Mouse (Mus musculus): ENCODE measurements around the gene Cers1. TPM values are rescaled to one million over a fixed set of nuclear protein-coding genes. Genes with fewer than 3 reads are reported as not detected.

Gene Cers1
- total and polyA plus RNA-seq, 3 experiments: 2.5 to 5.2 (median 3.8) TPM

DNA sequence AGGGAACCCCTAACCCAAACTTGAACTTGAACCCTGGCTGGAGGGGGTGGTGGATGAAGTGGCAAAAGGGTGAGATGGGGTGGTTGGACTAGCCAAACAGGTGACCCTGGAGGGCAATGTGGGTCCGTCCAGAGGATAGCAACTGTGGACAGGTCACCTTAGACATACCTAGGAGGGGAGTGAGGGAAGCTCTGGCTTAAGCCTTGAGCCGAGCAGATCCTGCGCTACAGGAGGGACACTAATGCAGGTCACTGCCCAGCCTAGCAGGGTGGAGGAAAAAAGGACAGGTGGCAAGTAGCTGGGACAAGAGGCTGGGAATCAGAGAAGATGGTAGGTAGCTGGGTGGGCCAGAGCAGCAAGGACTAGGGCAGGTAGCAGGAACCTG, 36.4 kb downstream of the Cers1 start:
- DNase-seq: no peak

DNA sequence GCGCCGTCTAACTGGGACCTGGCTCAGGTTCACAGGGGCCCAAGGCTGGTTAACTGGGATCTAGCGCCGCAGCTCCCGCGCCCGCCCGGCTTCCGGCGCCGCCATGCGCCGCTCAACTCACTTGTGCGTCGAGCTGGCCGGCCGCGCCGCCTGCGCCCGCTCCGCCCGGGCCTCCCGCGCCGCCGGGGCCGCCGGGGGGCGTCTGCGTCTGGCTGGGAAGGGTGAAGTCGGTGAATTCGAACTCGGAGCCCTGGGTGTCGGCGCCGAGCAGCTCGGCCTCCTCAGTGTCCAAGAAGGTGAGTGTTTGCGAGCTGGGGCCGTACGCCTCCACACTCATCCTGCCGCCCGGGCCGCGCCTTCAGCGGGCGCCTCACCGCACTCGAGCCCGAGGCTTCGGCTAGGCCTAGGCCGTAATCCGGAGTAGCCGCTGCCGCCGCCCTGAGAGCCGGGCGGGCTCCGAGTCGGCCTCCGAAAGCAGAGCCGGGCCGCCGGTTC, 37.1 kb downstream of the Cers1 start:
- DNase-seq: no peak

DNA sequence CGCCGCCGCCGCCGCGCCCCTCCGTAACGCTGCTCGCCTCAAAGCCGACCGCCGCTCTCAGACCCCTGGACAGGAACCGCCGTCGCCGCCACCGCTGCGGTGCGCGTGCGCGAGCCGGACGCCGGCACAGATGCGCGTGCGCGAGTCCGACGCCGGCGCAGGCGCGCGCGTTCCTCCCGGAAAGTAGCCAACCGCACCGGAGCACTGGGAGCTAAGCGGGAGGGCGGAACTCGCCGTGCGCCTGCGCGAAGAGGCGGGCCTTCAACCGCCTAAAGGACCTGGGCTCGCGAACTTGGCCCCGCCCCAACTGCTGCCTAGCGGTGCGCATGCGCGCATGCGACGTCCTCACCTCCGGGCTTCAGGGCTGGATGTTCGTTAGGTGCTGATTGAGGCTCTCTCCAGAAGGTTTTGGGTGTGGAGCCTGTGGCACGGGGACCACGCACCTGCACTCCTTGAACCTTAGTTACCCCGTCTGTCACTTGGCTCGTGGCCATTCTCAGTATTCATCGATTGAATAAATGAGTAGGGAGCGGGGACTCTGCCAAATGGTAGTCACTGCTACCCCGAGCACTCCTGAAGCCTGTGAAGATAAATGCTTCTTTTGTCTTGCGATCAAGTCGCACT, 37.7 kb downstream of the Cers1 start, which contains the start of gene Upf1:
Gene Upf1 (minus strand): TSS at position 85 of the 624 bp plus-strand sequence.
- peak; percentile 99 for DNase-seq

DNA sequence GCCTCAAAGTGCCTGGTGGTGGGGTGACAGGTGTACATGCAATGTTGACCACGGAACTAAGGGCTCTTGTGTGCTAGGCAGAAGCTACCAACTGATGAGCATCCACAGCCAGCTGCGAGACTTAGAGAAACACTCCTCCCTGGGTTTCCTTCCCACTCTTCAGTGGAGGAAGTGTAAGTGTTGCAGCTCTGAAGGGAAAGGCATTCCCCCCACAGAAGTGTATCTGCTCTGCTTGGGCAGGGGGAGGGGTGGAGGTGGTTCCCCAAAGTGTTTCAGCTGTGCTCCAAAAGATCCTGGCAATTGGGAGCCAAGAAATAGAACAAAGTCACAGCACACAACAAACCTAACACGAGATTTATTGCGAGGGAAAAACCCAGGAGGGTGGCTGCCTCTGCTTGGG, 38.4 kb downstream of the Cers1 start:
- DNase-seq: no peak

DNA sequence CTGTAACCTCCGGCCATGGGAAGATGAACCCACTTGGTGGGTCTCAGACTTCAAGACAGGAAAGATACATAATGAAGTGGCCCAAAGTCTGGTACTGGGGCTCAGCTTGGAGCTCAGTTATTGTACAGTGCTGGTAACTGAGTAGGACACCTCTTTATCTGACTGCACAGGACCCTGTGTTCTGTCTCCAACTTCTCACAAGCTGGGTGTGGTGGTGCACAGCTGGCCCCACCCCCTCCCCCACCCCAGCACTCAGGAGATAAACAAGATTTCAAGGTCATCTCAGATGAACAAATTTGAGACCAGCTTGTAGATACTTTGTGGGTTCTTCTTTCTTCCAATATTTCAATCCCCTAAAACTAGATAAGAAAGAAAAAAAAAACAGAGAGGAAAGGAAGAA, 40.5 kb downstream of the Cers1 start:
- DNase-seq: no peak

DNA sequence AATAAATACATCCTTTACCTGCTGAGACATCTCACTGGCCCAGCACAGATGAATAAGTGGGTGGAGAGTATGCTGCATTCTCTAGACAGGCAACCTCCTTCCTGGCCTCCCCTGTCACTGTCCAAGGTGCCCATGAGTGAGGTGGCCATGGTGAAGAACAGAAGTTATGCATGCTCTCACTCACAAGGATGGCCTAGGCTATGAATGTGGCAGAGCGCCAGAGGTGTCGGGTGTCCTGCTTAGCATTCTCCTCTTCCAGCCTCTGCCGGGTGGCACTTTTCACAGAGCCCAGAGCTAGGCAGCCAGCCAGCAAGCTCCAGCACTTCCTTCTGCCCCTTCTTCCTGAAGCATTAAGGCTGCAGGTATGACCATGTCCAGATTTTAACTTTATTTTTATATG, 43.8 kb downstream of the Cers1 start:
- DNase-seq: no peak

DNA sequence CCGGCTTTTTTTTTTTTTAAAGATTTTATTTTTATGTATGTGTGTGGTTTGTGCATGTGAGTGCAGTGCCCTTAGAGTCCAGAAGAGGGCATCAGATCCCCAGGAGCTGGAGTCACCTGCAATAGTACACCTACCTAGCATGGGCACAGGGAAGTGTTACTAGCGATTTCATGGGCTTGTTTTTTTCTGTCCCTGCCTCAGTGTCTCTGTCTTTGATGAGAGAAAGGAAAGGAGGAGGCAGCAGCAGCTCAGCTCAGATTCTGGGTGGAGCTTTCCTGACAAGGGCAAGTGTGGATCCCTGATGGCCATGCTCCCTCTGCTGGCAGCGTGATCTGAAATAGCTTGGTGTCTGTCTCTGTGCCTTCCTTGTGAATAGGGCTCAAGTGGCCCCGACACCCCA, 45.2 kb downstream of the Cers1 start:
- DNase-seq: no peak

DNA sequence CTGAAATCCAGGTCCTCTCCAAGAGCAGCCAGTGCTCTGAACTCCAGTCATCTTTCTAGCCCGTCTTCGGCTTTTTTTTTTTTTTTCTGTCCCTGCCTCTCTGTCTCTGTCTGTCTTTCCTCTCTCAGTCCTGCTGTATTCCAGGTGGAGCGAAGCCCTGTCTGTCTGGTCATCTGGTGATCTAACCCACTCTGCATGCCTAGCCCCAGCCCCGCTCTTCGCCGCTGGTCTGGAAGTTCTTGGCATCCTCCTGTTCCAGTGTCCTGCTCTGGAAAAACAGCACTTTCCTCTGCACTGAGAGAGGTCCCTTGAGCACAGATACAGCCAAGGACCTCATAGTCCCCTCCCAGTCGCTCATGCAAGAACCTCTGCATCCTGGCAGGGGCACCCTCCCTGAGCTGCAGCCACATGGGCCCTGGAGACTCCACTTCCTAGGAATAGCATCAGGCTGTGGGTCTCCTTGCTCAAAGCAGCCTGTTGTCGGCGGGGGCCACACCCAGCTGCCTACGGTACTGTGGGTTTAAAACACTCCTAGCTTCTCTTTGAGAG, 46.0 kb downstream of the Cers1 start:
- no peak for DNase-seq

DNA sequence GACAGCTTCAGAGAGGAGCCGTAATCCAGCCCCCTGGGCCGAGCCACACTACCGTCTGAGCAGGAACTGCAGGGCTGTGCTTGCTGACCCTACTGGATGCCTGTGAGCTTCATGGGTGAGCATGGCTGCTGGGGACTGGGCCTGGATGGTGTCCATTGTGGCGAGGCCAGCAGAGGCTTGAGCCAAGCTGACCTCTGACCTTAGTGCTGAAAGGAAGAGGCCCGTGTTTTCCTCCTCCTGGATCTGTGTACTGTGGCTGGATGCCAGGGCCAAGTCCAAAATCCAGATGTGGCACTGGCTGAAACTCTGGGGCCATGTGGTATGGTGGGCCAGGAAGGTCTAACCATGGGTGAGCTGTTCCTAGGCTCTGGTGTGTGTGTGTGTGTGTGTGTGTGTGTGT, 48.5 kb downstream of the Cers1 start:
- peak; percentile 52 for DNase-seq

DNA sequence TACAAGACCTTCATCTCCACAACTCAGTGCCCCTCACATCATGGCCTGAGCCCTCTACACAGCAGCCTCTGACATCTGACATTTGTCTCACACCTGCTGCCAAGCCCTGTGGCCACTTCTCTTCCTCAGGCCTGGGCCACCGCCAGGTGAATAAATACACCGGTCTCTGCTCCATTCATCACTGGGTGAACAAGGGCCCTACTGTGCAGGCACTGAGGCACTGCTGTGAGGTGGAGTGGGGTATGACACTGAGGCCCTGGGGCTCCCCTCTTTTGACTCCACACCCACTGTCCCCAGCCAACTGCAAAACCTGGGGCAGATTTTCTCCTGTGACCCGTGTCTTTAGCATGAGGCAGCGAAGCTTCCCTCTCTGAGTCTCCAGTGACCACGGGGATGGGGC, 51.0 kb downstream of the Cers1 start:
- DNase-seq: no peak

DNA sequence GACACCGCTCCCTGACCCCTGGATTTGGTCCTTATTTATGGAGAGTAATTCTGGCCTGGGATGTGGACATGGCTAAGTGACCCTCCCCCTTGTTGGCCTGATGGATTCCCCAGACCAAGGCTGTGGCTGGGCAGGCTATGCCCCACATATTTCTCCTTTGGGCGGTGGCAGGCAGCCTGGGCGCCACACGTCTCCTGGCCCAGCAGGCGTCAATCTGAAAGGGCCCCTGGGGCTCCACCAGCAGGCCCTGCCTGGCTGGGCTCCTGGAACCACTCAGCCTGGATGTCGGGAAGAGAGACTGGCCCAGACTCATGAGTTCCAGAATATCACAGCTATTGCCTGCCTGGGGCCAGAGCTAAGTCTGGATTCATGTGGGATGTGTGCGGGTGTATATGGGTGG, 54.9 kb downstream of the Cers1 start:
- DNase-seq: no peak

DNA sequence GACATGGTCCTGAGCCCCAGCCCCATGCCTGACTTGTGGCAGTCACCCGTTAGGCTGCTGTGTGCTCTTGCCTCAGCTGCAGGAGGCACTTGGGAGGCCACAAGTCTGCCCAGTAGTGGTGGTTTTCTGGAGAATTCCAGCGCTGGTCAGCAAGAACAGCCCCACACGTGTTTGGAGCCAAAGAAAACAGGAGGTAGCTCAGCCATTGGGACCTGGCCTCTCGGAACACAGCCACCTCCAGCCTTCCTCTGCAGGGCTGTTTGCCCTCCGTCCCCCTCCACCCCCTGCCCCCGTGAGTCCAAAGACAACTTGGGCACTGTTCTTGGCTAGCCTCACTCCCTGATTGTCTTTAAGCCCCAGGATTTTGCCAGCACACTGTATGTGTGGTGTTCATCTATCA, 56.4 kb downstream of the Cers1 start:
- no peak for DNase-seq

DNA sequence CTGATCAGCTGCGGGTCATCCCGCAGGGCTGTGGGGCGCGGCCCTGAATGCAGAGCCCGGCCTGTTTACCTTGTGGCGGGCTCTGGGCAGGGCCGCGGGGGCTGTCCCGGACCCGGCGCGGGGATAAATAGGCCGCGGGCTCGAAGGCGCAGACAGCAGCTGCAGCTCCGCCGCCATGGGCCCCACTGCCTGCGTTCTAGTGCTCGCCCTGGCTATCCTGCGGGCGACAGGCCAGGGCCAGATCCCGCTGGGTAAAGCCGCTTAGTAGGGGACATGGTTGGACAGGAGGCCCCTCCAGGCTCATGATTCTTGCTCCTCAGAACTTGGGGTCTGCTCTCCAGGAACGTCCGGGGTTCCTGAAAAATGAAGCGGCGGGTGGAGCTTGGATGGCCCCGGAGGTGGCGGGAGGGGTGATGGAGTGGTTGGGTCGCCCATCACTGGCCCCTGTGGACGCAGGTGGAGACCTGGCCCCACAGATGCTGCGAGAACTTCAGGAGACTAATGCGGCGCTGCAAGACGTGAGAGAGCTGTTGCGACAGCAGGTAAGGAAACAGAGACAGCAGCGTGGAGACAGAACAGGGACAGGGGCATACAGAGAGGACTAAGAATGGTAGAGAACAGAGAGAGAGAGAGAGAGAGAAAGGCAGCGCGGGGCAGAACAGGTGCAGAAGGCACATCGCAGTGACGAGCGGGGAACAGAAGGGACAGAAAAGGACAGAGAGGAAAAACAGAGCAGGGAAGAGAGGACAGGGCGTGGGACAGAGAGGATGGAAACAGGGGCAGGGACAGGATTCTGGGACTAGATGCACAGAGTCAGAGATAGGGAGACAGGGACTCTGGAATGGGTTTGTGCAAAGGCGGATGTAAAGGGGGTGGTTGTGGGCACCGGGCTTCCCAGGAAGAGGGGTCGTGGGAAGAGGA, 58.1 kb downstream of the Cers1 start, which contains the start of gene Comp:
Gene Comp (plus strand): TSS at position 162 of the 921 bp plus-strand sequence.
- DNase-seq: no peak

DNA sequence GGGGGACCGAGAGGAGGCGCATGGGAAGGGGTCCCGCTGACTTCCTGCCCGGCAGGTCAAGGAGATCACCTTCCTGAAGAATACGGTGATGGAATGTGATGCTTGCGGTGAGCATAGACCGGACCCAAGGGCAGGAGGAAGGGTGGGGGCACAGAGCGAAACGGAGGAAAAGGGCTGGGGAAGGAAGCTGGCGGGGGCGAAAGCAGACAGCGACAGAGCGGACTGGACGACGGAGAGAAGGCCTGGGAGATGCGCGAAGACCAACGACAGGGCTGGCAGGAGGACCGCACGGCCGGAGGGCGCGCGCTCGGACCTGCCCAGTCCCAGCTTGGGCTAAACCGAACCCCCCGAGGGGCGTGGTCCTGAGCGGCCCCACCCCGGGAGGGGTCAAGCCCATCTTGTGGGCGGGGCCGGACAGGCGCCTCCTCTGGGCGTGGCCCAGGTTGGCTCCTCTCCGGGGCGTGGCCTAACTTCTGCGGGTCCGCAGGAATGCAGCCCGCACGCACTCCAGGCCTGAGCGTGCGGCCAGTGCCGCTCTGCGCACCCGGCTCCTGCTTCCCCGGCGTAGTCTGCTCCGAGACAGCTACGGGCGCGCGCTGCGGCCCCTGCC, 58.8 kb downstream of the Cers1 start:
- DNase-seq: peak; percentile 88

DNA sequence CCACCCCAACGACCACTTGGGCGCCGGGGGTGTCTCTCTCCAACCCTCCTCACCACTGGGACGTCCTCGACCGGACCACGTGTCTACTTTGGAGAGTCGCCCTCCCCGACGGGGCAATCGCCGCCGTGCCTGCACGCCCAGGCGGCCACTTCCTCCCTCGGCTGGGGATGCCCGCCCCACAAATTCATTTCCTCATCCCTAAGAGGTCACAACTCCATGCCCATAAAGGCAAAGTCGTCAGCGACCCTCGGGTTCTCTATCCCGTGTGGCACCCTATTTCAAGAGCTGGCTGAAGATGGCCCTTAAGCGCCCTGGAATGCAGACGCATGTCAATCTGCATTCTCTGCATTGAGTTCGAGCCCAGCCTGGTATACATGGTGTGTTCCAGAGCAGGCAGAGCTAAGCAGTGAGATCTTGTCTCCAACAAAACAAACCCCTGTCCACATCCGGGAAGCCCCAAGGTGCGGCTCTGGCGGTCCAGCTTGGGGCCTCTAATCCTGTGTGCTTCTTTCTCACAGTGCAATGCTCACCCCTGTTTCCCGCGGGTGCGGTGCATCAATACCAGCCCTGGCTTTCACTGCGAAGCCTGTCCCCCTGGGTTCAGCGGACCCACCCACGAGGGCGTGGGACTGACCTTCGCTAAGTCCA, 59.8 kb downstream of the Cers1 start:
- DNase-seq: peak; percentile 21

DNA sequence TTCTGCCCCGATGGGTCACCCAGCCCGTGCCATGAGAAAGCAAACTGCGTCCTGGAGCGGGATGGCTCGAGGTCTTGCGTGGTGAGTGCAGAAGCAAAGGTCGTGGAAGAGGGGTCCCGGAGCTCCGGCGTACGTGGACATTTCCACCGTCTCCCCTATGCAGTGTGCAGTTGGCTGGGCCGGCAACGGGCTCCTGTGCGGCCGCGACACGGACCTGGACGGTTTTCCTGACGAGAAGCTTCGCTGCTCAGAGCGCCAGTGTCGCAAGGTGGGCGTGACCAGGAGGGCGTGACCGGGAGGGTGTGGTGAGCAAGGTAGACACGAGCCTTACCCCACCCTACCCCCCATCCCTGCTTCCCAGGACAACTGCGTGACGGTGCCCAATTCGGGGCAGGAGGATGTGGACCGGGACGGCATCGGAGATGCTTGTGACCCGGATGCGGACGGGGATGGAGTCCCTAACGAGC, 60.7 kb downstream of the Cers1 start:
- DNase-seq: no peak

DNA sequence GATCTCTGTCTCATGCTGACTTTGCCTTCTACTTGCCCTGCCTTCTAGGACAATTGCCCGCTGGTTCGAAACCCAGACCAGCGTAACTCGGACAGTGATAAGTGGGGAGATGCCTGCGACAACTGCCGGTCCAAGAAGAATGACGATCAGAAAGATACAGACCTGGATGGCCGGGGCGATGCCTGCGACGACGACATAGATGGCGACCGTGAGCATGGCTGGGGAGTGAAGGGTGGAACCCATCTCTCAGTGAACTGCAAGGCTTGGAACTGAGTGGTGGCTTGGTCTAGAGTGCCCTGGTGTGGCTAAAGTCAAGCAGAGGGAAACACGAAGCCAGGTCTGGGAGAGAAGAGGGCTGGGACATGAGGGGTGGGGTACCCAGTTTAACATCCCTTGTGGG, 61.5 kb downstream of the Cers1 start:
- DNase-seq: no peak

DNA sequence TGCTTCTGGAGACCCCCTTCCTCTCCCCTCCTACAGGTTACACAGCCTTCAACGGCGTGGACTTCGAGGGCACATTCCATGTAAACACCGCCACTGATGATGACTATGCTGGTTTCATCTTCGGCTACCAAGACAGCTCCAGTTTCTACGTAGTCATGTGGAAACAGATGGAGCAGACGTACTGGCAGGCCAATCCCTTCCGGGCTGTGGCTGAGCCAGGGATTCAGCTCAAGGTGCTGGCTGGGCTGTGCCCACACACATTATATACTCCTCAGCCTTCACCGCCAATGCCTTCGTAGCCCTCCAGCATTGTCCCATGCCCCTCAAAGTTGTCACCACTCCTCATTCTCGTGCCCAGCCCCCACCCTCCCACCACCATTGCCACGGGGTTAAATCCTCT, 64.5 kb downstream of the Cers1 start:
- no peak for DNase-seq

All from adrenal gland, adult 2 months (tissue).